Mouse (Mus musculus) liver, adult 2 months (tissue): ENCODE data around the gene Tut7.

Experiments used
- CTCF ChIP-seq: fragments of 200-500 bp; IDR thresholded peaks from 2 replicates; pipeline ENCODE4 v1.5.1; 2011; ENCODE audit warnings: low read depth, low read length, control low read depth
- POLR2A ChIP-seq: fragments of 200-500 bp; IDR thresholded peaks from 2 replicates; pipeline ENCODE4 v1.6.1; 2011; ENCODE audit warnings: low read length, control low read depth; ENCODE audit not compliant: insufficient read depth; ENCODE audit errors: extremely low read depth

DNA sequence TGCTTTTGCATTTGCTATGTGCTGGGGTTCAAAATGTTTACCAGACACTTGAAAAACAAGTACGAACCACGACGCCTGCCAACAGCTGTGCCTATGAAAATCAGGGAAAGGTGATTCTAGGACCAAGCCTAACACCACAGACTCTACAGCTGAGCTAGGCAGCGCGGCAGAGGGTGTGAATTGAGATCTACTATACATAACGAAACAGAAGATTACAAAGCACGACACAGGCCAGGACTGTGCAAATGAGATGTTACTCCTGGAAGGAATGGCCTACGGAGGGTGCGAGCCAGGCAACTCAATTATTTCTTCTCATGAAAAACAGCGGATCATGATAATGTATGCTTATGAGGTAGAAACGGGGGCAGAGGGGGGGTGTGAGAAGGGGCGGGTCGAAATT is 54.4 kb downstream of the Tut7 start:
- no peak for TF ChIP-seq CTCF
- no peak for TF ChIP-seq POLR2A
